Mouse (Mus musculus) liver, adult 2 months (tissue): ENCODE measurements around the gene Cyp4f15.
"Not testable (repeated sequence)": the region's sequence is repeated elsewhere in the genome, so short reads cannot be mapped to it uniquely, and the experiment has no call there.

ENCODE experiments used
- CTCF ChIP-seq: fragments of 200-500 bp; IDR thresholded peaks from 2 replicates; pipeline ENCODE4 v1.5.1; 2011; ENCODE audit warnings: low read depth, low read length, control low read depth
- POLR2A ChIP-seq: fragments of 200-500 bp; IDR thresholded peaks from 2 replicates; pipeline ENCODE4 v1.6.1; 2011; ENCODE audit warnings: low read length, control low read depth; ENCODE audit not compliant: insufficient read depth; ENCODE audit errors: extremely low read depth

DNA sequence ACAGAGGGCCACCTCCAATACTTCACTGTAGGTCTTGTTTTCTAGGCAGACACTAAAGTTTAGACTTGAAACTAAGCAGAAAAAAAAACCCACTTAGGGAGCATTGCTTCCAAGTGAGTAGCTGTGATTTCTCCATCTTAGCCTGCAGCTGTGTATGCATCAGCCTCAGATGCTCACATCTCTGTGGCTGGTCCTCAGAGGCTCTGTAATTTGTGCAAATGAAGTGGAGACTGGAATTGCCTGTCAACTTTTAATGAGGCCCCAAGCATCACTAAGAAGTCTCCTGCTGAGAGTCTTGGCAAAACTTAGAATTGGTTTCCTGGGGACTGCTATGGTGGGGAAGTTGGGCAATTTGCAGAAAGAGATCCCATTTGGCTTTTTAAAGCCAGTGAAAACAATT lies 40.9 kb downstream of the Cyp4f15 start:
- not testable (repeated sequence) for TF ChIP-seq CTCF, POLR2A
